Mouse (Mus musculus) thymus, adult 2 months (tissue): Measurements from ENCODE around the gene Lce1j. TPM values are rescaled to one million over a fixed set of nuclear protein-coding genes. Genes with fewer than 3 reads are reported as not detected.
"Not testable (repeated sequence)": the region's sequence is repeated elsewhere in the genome, so short reads cannot be mapped to it uniquely, and the experiment has no call there.

Experiments used
- DNase-seq: peaks from one replicate; pipeline ENCODE4 v3.0.0; 2021
- H3K27ac ChIP-seq: fragments of 200-500 bp; 2 replicates; pipeline ENCODE4 v1.5.1; 2012; ENCODE audit warnings: low read length, control low read depth; ENCODE audit not compliant: control insufficient read depth, insufficient read depth
- H3K27me3 ChIP-seq: fragments of 200-500 bp; 2 replicates; pipeline ENCODE4 v1.6.1; 2012; ENCODE audit warnings: mild to moderate bottlenecking, low read length, moderate library complexity, mixed read lengths; ENCODE audit not compliant: control insufficient read depth, insufficient read depth
- H3K36me3 ChIP-seq: fragments of 200-500 bp; 2 replicates; pipeline ENCODE4 v1.6.1; 2012; ENCODE audit warnings: mild to moderate bottlenecking, low read length, moderate library complexity; ENCODE audit not compliant: control insufficient read depth, insufficient read depth
- H3K4me1 ChIP-seq: fragments of 200-500 bp; replicated peaks from 2 replicates; pipeline ENCODE4 v1.6.1; 2012; ENCODE audit warnings: low read length; ENCODE audit not compliant: control insufficient read depth, insufficient read depth
- H3K4me3 ChIP-seq: fragments of 200-500 bp; 2 replicates; pipeline ENCODE4 v1.5.1; 2012; ENCODE audit warnings: mild to moderate bottlenecking, low read length, control low read depth, moderate library complexity; ENCODE audit not compliant: control insufficient read depth, insufficient read depth
- CTCF ChIP-seq: fragments of 200-500 bp; IDR thresholded peaks from 2 replicates; pipeline ENCODE4 v1.5.1; 2012; ENCODE audit warnings: mild to moderate bottlenecking, control low read depth, low read length, moderate library complexity, borderline replicate concordance; ENCODE audit not compliant: control insufficient read depth, poor library complexity, insufficient read depth; ENCODE audit errors: extremely low read depth
- POLR2A ChIP-seq: fragments of 200-500 bp; IDR thresholded peaks from 2 replicates; pipeline ENCODE4 v1.6.1; 2012; ENCODE audit warnings: mild to moderate bottlenecking, low read length, control low read depth, moderate library complexity; ENCODE audit not compliant: control insufficient read depth, poor library complexity, insufficient read depth; ENCODE audit errors: extremely low read depth
- WGBS: fragments of 180-500 bp; shearing (Covaris S2); methylation state at CpG from one replicate; pipeline ENCODE4 v1.1.7; 2018; 5-methylcytosine and 5-hydroxymethylcytosine counted together
- polyA plus RNA-seq: library from polyadenylated mRNA; depleted of rRNA; stranded (reverse); fragments of >200 nt; gene quantifications from 2 replicates; pipeline ENCODE4 v1.2.3, GENCODE M21; 2012; rRNA removed

Lce1j gene
- polyA plus RNA-seq: 0.66 and 1.3 TPM in 2 replicates

DNA sequence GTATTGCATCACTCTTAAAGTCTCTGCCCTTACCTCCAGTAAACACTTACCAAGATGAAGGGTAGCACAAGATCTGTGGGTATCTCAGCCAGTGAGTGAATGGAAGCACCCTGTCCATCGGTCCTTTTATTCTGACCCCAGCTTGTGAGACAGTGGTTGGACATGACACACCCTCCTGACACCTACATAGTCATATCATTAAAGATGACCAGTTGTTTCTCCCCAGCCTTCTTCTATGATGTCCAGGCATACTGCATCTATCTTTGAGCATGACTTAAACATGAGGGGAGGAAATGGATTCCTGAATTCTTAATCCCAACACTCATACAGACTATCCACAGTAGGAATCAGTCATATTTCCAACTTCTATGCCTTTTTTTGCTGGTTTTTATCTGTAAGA lies at the start of gene Lce1j:
TSS of gene Lce1j (minus strand) at position 101 of the 400 bp plus-strand sequence.
- Histone ChIP-seq H3K4me1 (no peaks in the 10 kb centered on the region), H3K27ac (no peak within 1 kb of the TSS), H3K36me3 (no peaks in the 10 kb centered on the region), H3K27me3 (no peaks in the 10 kb centered on the region), H3K4me3 (no peak within 1 kb of the TSS)
- no peak for TF ChIP-seq CTCF
- no peak for TF ChIP-seq POLR2A
- no peak for DNase-seq
- WGBS: 90% methylated on average over 1 of the region's 1 CpGs

DNA sequence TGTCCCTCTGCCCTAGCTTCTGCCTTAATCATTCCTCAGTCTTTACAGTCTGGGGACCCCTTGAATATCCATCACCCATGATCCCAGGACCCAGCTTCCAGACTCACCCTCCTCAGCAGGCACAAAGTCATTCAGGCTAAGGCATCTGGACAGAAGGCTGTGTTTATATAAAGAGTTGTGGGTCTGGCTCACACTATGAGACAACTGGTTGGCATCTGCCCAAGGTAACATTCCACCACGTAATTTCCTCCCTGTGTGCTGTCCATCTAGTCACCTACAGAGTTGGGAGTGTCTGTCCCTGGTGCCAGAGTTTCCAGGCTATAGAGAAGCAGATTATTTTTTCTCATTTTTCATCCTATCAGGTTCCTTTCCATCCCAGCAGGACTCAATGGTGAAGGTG lies 36.8 kb upstream of the Lce1j start, which contains the start of gene Kprp:
TSS of gene Kprp (minus strand) at position 140 of the 400 bp plus-strand sequence.
- H3K27ac ChIP-seq: no peak within 1 kb of the TSS
- no peak for DNase-seq
- H3K4me3 ChIP-seq: no peak within 1 kb of the TSS
- no peaks in the 10 kb centered on the region for H3K27me3 ChIP-seq
- no peaks in the 10 kb centered on the region for H3K36me3 ChIP-seq
- TF ChIP-seq CTCF (no peak), POLR2A (no peak)
- H3K4me1 ChIP-seq: no peaks in the 10 kb centered on the region
- WGBS: 32% methylated on average over 1 of the region's 1 CpGs

DNA sequence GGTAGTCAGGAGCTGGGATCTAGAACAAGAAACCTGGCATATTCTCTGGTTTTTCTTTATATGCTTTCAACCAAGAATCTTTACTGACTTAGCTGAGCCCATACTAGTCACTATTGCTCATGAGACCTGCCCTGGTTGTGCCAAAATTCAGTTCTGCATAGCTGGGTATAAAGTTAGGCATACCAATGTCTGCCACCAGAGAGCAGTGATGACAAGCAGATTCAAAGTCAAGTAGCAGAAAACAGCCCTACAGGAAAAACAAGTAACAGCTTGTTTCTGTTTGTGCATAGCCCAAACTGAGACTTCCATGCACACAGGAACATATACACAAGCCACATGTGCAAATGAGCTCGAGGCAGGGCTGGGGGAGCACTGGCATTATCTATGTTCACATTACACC lies 35.5 kb upstream of the Lce1j start:
- TF ChIP-seq CTCF (no peak), POLR2A (no peak)
- 6% methylated on average over 1 of the region's 1 CpGs for WGBS
- DNase-seq: no peak
- Histone ChIP-seq H3K36me3 (no peaks in the 10 kb centered on the region), H3K4me1 (no peaks in the 10 kb centered on the region), H3K27ac (no peak overlapping the region), H3K27me3 (no peaks in the 10 kb centered on the region), H3K4me3 (no peak overlapping the region)

DNA sequence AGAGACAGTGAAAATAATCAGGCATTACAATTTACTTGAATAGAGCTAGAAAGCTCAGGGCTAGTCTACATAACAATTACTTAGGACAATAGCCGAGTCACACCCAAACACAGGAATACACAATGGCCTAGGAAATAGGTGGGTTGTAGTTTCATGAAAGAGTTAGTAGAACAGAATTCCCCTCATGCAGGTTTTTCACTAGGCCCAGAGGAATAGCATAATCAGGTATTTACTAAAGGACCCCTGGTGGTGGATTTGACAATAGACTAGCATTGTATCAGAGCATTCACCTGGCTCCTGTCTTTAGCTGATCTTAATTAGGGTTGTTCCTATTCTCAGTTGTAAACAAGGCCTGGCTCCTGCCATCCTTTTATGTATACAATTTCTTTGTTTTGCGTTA lies 25.7 kb upstream of the Lce1j start:
- H3K27ac ChIP-seq, DNase-seq: not testable (repeated sequence)
- WGBS: 96% methylated on average over 2 of the region's 2 CpGs

DNA sequence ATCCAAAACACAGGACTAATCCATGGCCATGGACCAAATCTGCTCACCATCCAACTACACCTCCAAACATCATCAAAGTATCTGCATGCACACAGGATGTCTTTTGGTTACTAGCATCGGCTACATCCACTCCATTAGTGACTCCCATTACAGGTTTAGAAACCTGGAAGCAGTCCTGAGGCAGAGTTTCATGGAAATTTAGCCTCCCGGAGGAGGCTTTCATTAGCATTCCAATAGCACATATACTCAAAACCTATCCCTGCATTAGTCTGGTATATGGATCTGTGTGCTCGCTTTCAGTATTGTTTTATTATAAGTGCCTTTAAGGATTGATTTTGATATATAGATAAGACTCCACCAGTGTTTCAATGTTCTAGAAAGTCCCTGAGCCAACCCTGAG lies 25.3 kb upstream of the Lce1j start:
- Histone ChIP-seq H3K36me3 (no peaks in the 10 kb centered on the region), H3K27me3 (no peaks in the 10 kb centered on the region), H3K27ac (no peak overlapping the region), H3K4me1 (no peaks in the 10 kb centered on the region), H3K4me3 (no peak overlapping the region)
- WGBS: 96% methylated on average over 3 of the region's 3 CpGs
- TF ChIP-seq CTCF: no peak
- TF ChIP-seq POLR2A: no peak
- no peak for DNase-seq

More for the DNA sequence above, 25.7 kb upstream of the Lce1j start:
- not testable (repeated sequence) for H3K36me3 ChIP-seq, H3K27me3 ChIP-seq, H3K4me1 ChIP-seq, H3K4me3 ChIP-seq

DNA sequence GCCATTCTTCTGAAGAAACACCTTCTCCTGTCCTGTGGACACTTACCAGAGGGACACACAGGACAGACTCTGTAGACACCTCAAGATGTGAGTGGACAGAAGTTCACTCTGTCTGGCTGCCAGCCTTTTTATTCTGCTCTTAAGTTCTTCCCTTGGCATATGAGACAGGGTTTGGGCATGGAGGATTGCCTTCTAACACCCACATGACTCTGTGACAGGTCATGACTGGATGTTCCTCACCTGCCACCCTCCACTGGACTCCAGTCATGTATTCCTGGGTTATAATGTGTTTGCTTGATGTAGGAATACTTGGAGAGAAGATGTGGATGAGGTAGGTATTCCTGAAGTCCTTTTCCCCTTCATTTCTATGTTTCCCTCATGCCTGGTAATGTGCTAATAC lies 17.5 kb upstream of the Lce1j start, which contains the start of gene Lce1k:
TSS of gene Lce1k (minus strand) at position 101 of the 400 bp plus-strand sequence.
- Histone ChIP-seq H3K36me3 (no peaks in the 10 kb centered on the region), H3K4me3 (no peak within 1 kb of the TSS), H3K27ac (no peak within 1 kb of the TSS), H3K27me3 (no peaks in the 10 kb centered on the region), H3K4me1 (no peaks in the 10 kb centered on the region)
- TF ChIP-seq CTCF: no peak
- TF ChIP-seq POLR2A: no peak
- DNase-seq: no peak

DNA sequence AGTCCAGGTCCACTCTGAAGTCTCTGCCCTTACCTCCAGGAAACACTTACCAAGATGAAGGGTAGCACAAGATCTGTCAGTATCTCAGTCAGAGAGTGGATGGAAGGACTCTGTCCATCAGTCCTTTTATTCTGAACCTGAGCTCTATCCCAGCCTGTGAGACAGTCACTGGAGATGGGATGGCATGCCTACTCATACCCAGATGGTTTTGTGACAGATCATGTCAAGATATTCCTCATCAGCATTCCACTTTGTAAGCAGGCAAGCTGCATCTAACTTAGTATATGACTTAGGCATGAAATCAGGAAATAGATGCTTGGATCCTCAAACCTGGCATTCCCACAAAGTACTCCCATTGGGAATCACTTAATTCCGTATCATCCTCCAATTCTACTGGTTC lies 11.5 kb downstream of the Lce1j start, which contains the start of gene Lce1i:
TSS of gene Lce1i (minus strand) at position 101 of the 400 bp plus-strand sequence.
- WGBS: 74% methylated on average over 1 of the region's 1 CpGs
- no peaks in the 10 kb centered on the region for H3K36me3 ChIP-seq
- no peak within 1 kb of the TSS for H3K27ac ChIP-seq
- H3K27me3 ChIP-seq: no peaks in the 10 kb centered on the region
- H3K4me1 ChIP-seq: no peaks in the 10 kb centered on the region
- TF ChIP-seq POLR2A: no peak
- TF ChIP-seq CTCF: no peak
- H3K4me3 ChIP-seq: no peak within 1 kb of the TSS
- no peak for DNase-seq
